In the genomic region with DNA sequence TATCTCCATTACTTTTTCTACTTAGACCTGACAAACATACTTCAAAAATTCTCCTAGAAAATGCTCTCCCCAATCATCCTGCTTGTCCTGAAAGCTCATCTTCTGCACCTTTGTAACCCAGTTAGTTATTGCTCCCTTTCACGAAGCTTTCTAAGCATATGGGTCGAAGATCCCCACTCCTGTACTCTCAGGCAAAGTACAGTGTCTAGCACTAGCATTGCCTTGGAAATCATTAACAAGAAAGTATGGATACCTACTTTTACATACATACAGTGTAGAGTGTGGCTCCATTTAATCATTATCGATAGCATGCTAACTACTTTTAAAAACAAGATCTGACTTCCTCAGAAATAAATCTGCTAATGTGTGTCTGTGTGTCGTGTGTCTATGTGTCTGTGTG, we compare ENCODE assay signal across 19 mouse cellular contexts.
A peak's percentile ranks its signal among the peaks of the same experiment; 100 is the strongest.
DNase-seq lines count a peak whose midpoint lies in the region; ATAC-seq lines count a peak whose summit lies in the region.
"Had no signal": no experiment of that assay in that cellular context is flagged by ENCODE, and none has a peak within 500 bp of the region (broad histone marks: within the 10 kb centered on the region; RNA-seq: fewer than 3 reads in every experiment).

No protein-coding gene starts in this region.

- no peak overlapping the region for H3K27ac ChIP-seq in kidney, embryonic 15.5 days
- H3K27ac ChIP-seq in kidney, embryonic 16.5 days (ENCODE audit: low read length): no peak overlapping the region
- no peak overlapping the region for H3K27ac ChIP-seq in kidney, embryonic 14.5 days (ENCODE audit: low read depth, low read length)

- no peak overlapping the region for H3K4me2 ChIP-seq in kidney, embryonic 15.5 days
- no peak overlapping the region for H3K4me2 ChIP-seq in kidney, embryonic 16.5 days (replicated peaks; ENCODE audit: low read depth, low read length)
- no peak overlapping the region for H3K4me2 ChIP-seq in kidney, embryonic 14.5 days (replicated peaks; ENCODE audit: low read depth, low read length)

- H3K9me3 ChIP-seq in kidney, embryonic 15.5 days (replicated peaks): no peaks in the 10 kb centered on the region
- H3K9me3 ChIP-seq in kidney, embryonic 16.5 days (ENCODE audit: low read length): no peaks in the 10 kb centered on the region
- no peaks in the 10 kb centered on the region for H3K9me3 ChIP-seq in kidney, embryonic 14.5 days (ENCODE audit: control insufficient read depth, low read length)
- H3K9me3 ChIP-seq: G1E had no signal

- H3K9ac ChIP-seq in kidney, embryonic 15.5 days: no peak overlapping the region
- H3K9ac ChIP-seq in kidney, embryonic 16.5 days (replicated peaks; ENCODE audit: low read length): no peak overlapping the region
- no peak overlapping the region for H3K9ac ChIP-seq in kidney, embryonic 14.5 days (ENCODE audit: low read depth, low read length)

- 0 out of 2 replicates have a peak, but pooled peaks have one; percentile 62 for ATAC-seq in kidney, embryonic 15.5 days (replicated peaks; ENCODE audit: low FRiP score)
- peak; percentile 70 for ATAC-seq in kidney, embryonic 16.5 days (ENCODE audit: low FRiP score, low TSS enrichment)
- no peak for ATAC-seq in kidney, embryonic 14.5 days (ENCODE audit: low FRiP score, low TSS enrichment)
- ATAC-seq: activated CD4-positive, CD25-positive, alpha-beta regulatory T cell, adult 4 months; CD4-positive, CD25-positive, alpha-beta regulatory T cell, adult 4 months; Patski had no signal

- no peak for DNase-seq in kidney, postnatal 10 days
- DNase-seq: adrenal gland, adult 2 months; adrenal gland, adult 8-10 months; adrenal gland, postnatal 10 days; adrenal gland, postnatal 14 days; adrenal gland, postnatal 25 days; adrenal gland, postnatal 36 days; B cell, adult 2 months; cerebellum, adult 11 months; cerebellum, adult 11-12 months; cerebellum, adult 18-20 months had no signal

- no peak overlapping the region for H3K4me3 ChIP-seq in kidney, embryonic 15.5 days (replicated peaks)
- H3K4me3 ChIP-seq in kidney, embryonic 16.5 days (ENCODE audit: low read length): no peak overlapping the region
- H3K4me3 ChIP-seq in kidney, embryonic 14.5 days (ENCODE audit: low read length): no peak overlapping the region

- no peaks in the 10 kb centered on the region for H3K36me3 ChIP-seq in kidney, embryonic 15.5 days
- H3K36me3 ChIP-seq in kidney, embryonic 16.5 days (ENCODE audit: insufficient read depth, low read length): no peaks in the 10 kb centered on the region
- H3K36me3 ChIP-seq in kidney, embryonic 14.5 days (ENCODE audit: control insufficient read depth, insufficient read depth, low read length): no peaks in the 10 kb centered on the region
- H3K36me3 ChIP-seq: G1E had no signal

- H3K4me1 ChIP-seq in kidney, embryonic 15.5 days: no peaks in the 10 kb centered on the region
- no peaks in the 10 kb centered on the region for H3K4me1 ChIP-seq in kidney, embryonic 16.5 days (ENCODE audit: insufficient read depth, low read length)
- no peaks in the 10 kb centered on the region for H3K4me1 ChIP-seq in kidney, embryonic 14.5 days (ENCODE audit: control insufficient read depth, insufficient read depth, low read length)

- WGBS in kidney, embryonic 15.5 days: 84% methylated on average over 4 of the region's 4 CpGs
- 85% methylated on average over 4 of the region's 4 CpGs for WGBS in kidney, embryonic 16.5 days
- 83% methylated on average over 4 of the region's 4 CpGs for WGBS in kidney, embryonic 14.5 days

- no peaks in the 10 kb centered on the region for H3K27me3 ChIP-seq in kidney, embryonic 15.5 days
- H3K27me3 ChIP-seq in kidney, embryonic 16.5 days (ENCODE audit: insufficient read depth, low read length): no peaks in the 10 kb centered on the region
- no peaks in the 10 kb centered on the region for H3K27me3 ChIP-seq in kidney, embryonic 14.5 days (ENCODE audit: control insufficient read depth, insufficient read depth, low read length)
- H3K27me3 ChIP-seq: CH12.LX, Patski had no signal
